Mouse (Mus musculus): ENCODE data around the gene Prkca. TPM values are rescaled to one million over a fixed set of nuclear protein-coding genes. Genes with fewer than 3 reads are reported as not detected.

The Prkca gene
- polyA plus RNA-seq, 1 experiment from 2014 or later = 9.7 TPM

DNA sequence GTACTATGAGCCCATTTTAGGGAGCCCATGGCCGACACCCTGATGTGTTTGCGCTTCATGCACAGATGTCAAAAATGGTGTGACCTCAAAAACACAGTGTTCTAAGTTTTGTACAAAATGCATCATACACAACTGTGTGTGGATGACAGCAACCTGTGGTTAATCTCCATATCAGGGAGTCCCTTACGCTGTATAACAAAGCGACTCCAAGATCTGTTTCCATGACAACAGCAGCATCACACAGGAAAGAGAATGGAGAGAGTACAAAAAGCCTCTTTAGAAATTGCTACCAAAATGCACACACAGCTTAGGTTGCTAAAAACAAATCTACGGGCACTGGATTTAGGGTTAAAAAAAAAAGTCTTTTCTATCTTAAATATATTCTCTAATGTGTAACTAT lies 171.8 kb downstream of the Prkca start:
- 87% methylated on average over 5 of the region's 5 CpGs for WGBS
- no peaks in the 10 kb centered on the region for H3K27me3 ChIP-seq
- no peak overlapping the region for H3K4me3 ChIP-seq (replicated peaks)
- H3K9ac ChIP-seq = no peak overlapping the region
- no peak for ATAC-seq (ENCODE audit: insufficient number of reproducible peaks, low FRiP score, low TSS enrichment, low read depth)
- no peaks in the 10 kb centered on the region for H3K36me3 ChIP-seq
- H3K4me2 ChIP-seq (replicated peaks) = no peak overlapping the region
- H3K9me3 ChIP-seq (replicated peaks) = no peaks in the 10 kb centered on the region
- H3K4me1 ChIP-seq = 0 out of 2 replicates have a peak, but pooled peaks cover 6% of the 10 kb centered on the region
- no peak overlapping the region for H3K27ac ChIP-seq (replicated peaks)

DNA sequence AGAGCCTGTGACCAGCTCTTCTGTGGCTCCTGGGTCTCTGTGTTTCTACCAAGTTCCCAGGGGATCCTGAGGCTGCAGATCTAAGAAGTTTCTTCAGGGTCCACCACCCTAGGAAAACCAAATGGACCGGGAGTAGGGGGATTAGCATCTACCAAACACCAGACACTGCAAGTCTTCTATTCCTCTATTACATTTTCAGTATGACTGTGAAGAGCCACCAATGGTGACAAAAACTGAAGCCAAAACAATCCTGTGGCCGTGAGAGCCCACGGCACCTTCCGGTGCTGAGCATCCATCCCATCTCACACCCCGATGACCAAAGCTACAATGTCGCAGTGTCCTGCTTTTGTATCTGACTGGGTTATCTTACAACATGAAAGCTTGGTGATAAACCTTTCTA lies 172.5 kb downstream of the Prkca start:
- ATAC-seq (ENCODE audit: insufficient number of reproducible peaks, low FRiP score, low TSS enrichment, low read depth) = no peak
- no peak overlapping the region for H3K4me3 ChIP-seq (replicated peaks)
- 94% methylated on average over 6 of the region's 6 CpGs for WGBS
- no peak overlapping the region for H3K9ac ChIP-seq
- H3K4me2 ChIP-seq (replicated peaks) = no peak overlapping the region
- H3K9me3 ChIP-seq (replicated peaks) = no peaks in the 10 kb centered on the region
- H3K36me3 ChIP-seq = no peaks in the 10 kb centered on the region
- no peaks in the 10 kb centered on the region for H3K27me3 ChIP-seq
- H3K27ac ChIP-seq (replicated peaks) = no peak overlapping the region
- 0 out of 2 replicates have a peak, but pooled peaks cover 6% of the 10 kb centered on the region for H3K4me1 ChIP-seq

DNA sequence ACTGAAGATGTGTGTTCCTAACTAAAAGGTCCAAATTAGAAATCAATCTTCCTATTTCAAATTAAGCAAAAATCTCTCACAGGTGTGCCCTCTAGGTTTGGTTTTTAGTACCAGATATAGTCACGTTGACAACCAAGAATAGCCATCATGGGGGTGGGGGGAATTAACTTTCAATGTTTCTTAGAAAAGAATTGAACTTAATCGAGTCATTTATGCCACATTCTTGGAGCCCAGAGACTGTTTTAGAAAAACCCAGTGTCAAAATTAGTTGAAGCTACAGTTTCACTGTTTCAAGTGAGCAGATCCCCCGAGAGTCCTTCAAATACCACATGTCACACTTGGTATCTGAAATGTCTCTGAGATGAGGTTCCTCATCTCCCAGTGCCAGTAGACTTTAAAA lies 173.6 kb downstream of the Prkca start:
- H3K9ac ChIP-seq = no peak overlapping the region
- WGBS = 77% methylated on average over 3 of the region's 3 CpGs
- no peaks in the 10 kb centered on the region for H3K27me3 ChIP-seq
- no peak overlapping the region for H3K4me3 ChIP-seq (replicated peaks)
- no peak overlapping the region for H3K4me2 ChIP-seq (replicated peaks)
- H3K27ac ChIP-seq (replicated peaks) = no peak overlapping the region
- H3K4me1 ChIP-seq = peaks cover 13% of the 10 kb centered on the region
- no peaks in the 10 kb centered on the region for H3K36me3 ChIP-seq
- no peak for ATAC-seq (ENCODE audit: insufficient number of reproducible peaks, low FRiP score, low TSS enrichment, low read depth)
- no peaks in the 10 kb centered on the region for H3K9me3 ChIP-seq (replicated peaks)

DNA sequence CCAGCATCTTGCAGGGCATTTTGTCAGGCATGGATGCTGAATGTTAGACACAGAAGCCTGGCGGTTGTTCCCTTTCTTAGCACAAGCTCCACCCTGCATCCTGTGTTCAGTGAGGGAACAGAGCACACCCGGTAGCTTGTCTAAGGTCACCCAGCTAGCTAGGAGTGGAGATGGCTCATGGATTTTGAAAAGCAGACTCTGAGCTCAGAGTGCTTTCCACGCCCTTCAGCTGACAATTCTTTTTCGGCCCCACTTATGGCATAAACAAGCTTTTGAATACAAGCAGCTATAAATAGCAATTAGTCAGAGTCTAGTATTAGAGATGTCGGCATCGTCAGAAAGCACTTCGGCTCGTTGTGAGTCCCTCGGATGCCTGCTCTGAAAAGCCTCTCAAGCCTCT lies 178.0 kb downstream of the Prkca start:
- 48% methylated on average over 9 of the region's 9 CpGs for WGBS
- ATAC-seq (ENCODE audit: insufficient number of reproducible peaks, low FRiP score, low TSS enrichment, low read depth) = no peak

DNA sequence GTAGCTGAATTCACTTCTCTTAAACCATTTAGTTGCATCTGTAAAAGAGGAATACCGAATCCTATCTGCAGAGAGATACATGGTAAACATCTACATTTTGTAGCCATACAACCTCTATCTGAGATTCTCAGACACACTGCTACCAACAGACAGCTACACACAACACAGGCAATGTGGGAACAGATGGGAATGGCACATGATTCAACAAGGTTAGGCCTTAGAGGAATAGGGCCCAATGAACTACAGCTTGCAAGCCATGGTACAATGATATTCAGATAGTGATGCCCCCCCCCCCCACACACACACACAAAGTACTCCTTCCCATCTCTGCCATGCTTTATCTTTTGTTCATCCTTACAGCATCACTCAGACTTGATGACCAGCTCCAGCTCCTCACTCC lies 181.1 kb downstream of the Prkca start:
- no peaks in the 10 kb centered on the region for H3K27me3 ChIP-seq
- 89% methylated on average over 1 of the region's 1 CpGs for WGBS

More for the DNA sequence above, 178.0 kb downstream of the Prkca start:
- Histone ChIP-seq H3K27ac (replicated peaks) (no peak overlapping the region), H3K4me1 (peaks cover 13% of the 10 kb centered on the region), H3K4me2 (replicated peaks) (no peak overlapping the region), H3K9me3 (replicated peaks) (no peaks in the 10 kb centered on the region), H3K27me3 (no peaks in the 10 kb centered on the region), H3K9ac (no peak overlapping the region), H3K36me3 (no peaks in the 10 kb centered on the region), H3K4me3 (replicated peaks) (no peak overlapping the region)

DNA sequence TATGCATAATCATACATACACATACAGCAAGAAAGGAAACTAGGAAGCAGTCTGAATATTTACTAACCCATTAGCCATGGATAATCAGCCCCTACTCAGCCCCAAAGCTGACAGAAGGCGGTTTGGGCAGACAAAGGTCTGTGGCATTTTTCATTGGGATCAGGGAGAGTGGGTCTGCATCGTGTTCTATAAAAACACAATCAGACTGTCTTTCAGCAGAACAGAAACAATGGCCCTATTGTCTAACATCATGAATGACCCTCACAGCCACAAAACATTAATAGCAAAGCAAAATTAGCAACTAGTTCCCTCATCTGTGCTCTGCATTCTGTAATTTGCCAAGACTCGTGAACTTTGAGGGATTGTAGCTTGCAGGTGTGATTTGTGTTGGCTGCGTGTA lies 181.6 kb downstream of the Prkca start:
- no peak overlapping the region for H3K27ac ChIP-seq (replicated peaks)
- WGBS = 55% methylated on average over 4 of the region's 4 CpGs
- H3K4me2 ChIP-seq (replicated peaks) = no peak overlapping the region
- no peak for ATAC-seq (ENCODE audit: insufficient number of reproducible peaks, low FRiP score, low TSS enrichment, low read depth)
- no peaks in the 10 kb centered on the region for H3K27me3 ChIP-seq
- no peaks in the 10 kb centered on the region for H3K9me3 ChIP-seq (replicated peaks)
- no peak overlapping the region for H3K9ac ChIP-seq
- no peaks in the 10 kb centered on the region for H3K36me3 ChIP-seq
- H3K4me3 ChIP-seq (replicated peaks) = no peak overlapping the region
- peaks cover 7% of the 10 kb centered on the region for H3K4me1 ChIP-seq

More for the DNA sequence above, 181.1 kb downstream of the Prkca start:
- Histone ChIP-seq H3K4me3 (replicated peaks) (no peak overlapping the region), H3K36me3 (no peaks in the 10 kb centered on the region), H3K4me1 (peaks cover 7% of the 10 kb centered on the region), H3K27ac (replicated peaks) (no peak overlapping the region), H3K9ac (no peak overlapping the region), H3K4me2 (replicated peaks) (no peak overlapping the region), H3K9me3 (replicated peaks) (no peaks in the 10 kb centered on the region)
- no peak for ATAC-seq (ENCODE audit: insufficient number of reproducible peaks, low FRiP score, low TSS enrichment, low read depth)

DNA sequence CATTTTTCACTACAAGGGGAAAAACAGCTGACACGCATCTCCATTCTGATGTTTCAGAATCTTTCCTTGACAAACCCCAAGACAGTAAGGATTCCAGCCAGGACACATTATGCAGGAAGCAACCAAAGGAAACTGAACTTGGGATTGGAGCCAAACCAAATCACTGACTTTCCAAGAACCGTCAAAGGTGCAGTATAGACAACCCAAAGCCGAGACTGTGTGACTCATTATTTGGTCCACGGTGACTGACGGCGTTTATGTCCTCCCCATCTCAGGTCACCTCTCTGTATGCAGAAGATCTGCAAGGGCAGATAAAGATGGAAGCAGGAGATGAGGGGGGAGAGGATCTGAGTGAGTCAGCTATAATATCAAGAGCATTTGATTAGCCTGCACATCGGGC lies 183.7 kb downstream of the Prkca start:
- H3K4me3 ChIP-seq (replicated peaks) = no peak overlapping the region
- H3K36me3 ChIP-seq = no peaks in the 10 kb centered on the region
- H3K27me3 ChIP-seq = no peaks in the 10 kb centered on the region
- no peak overlapping the region for H3K4me2 ChIP-seq (replicated peaks)
- H3K27ac ChIP-seq (replicated peaks) = no peak overlapping the region
- no peaks in the 10 kb centered on the region for H3K9me3 ChIP-seq (replicated peaks)
- no peaks in the 10 kb centered on the region for H3K4me1 ChIP-seq
- no peak for ATAC-seq (ENCODE audit: insufficient number of reproducible peaks, low FRiP score, low TSS enrichment, low read depth)
- 81% methylated on average over 7 of the region's 7 CpGs for WGBS
- H3K9ac ChIP-seq = no peak overlapping the region

DNA sequence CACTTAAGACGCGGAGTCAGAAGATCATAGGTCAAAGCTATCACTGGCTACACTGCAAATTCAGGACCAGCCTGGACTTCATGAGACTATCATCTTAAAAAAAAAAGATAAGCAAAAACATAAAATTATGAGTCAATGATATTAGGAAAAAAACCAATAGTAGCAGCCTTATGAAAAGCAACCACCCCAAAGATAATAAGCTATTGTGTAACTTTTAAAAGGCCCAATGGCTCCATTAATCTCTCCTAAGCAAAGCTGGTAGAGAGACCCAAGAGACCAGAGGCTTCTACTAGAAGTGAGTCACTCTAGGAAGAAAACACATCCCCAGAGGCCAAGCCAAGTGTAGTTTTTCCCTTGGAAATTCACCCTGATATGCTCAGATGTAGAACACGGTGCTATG lies 185.7 kb downstream of the Prkca start:
- ATAC-seq (ENCODE audit: insufficient number of reproducible peaks, low FRiP score, low TSS enrichment, low read depth) = no peak

DNA sequence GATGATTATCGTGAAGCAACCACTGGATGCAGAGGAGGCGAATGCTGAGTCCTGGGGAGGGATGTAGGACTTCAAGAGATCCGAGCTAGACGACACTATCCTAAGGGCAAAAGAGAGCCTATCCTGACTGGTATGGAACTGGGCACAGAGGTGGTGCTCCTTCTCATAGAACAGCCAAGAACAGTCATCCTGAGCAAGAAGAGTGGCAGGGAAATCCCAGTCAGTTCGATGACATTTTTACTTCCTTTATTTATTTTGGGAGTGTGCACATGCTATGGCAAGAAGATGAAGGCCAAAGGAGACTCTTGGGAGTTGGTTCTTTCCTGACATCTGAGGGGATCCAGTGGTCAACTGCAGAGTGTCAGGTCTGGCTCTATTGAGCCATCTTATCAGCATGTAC lies 186.7 kb downstream of the Prkca start:
- no peak for ATAC-seq (ENCODE audit: insufficient number of reproducible peaks, low FRiP score, low TSS enrichment, low read depth)

More for the DNA sequence above, 185.7 kb downstream of the Prkca start:
- Histone ChIP-seq H3K4me1 (peaks cover 3% of the 10 kb centered on the region; the same call in 1 of the 2 replicates), H3K4me2 (replicated peaks) (no peak overlapping the region), H3K27ac (replicated peaks) (no peak overlapping the region), H3K27me3 (no peaks in the 10 kb centered on the region), H3K4me3 (replicated peaks) (no peak overlapping the region), H3K9ac (no peak overlapping the region), H3K36me3 (no peaks in the 10 kb centered on the region), H3K9me3 (replicated peaks) (no peaks in the 10 kb centered on the region)
- WGBS = 91% methylated on average over 3 of the region's 3 CpGs

DNA sequence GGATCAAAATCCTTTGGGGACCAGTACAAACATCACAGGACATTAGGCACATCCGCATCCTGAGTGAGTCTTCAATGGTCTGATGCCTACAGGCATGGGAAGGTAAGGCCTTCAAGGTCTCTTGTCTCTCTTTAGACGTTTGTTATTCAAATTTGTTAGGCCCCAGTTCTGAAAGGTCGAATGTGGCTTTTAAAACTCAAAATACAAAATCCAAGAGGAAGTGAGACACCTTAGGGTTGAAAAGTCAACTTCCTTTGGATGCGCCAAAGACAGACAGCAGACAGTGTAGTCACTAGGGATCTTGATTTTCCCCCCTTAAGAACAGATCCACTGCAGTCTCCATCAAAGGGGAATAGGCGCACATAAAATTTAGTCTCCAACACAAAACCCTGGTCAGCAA lies 187.6 kb downstream of the Prkca start:
- Histone ChIP-seq H3K27me3 (no peaks in the 10 kb centered on the region), H3K9me3 (replicated peaks) (no peaks in the 10 kb centered on the region), H3K27ac (replicated peaks) (no peak overlapping the region), H3K4me2 (replicated peaks) (no peak overlapping the region), H3K4me3 (replicated peaks) (no peak overlapping the region), H3K9ac (no peak overlapping the region), H3K4me1 (peaks cover 9% of the 10 kb centered on the region; the same call in 1 of the 2 replicates), H3K36me3 (no peaks in the 10 kb centered on the region)
- no peak for ATAC-seq (ENCODE audit: insufficient number of reproducible peaks, low FRiP score, low TSS enrichment, low read depth)
- WGBS = 76% methylated on average over 5 of the region's 5 CpGs

More for the DNA sequence above, 186.7 kb downstream of the Prkca start:
- Histone ChIP-seq H3K9me3 (replicated peaks) (no peaks in the 10 kb centered on the region), H3K9ac (no peak overlapping the region), H3K4me3 (replicated peaks) (no peak overlapping the region), H3K4me2 (replicated peaks) (no peak overlapping the region), H3K36me3 (no peaks in the 10 kb centered on the region), H3K4me1 (peaks cover 3% of the 10 kb centered on the region; the same call in 1 of the 2 replicates), H3K27me3 (no peaks in the 10 kb centered on the region), H3K27ac (replicated peaks) (no peak overlapping the region)
- 89% methylated on average over 5 of the region's 5 CpGs for WGBS

DNA sequence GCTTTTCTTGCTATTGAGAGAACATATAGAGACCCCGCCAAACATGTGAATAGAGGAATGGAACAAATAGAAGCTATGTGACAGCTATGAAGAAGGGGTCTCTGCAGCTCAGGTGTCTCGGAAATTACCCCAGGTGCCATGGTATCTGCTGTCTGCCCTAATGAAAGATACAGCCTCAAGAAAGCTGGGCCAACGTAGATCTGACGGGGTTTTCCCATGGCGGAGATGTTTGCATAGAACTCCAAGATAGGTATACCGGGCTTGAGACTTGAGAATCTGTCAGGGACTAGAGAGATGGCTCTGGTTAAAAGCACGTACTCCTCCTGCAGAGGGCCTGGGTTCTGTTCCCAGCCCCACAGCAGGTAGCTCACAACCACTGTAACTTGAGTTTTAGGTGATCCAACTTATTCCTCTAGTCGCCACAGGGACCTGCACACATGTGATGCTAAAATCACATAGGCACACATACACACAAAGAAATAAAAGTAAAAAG lies 188.6 kb downstream of the Prkca start:
- H3K9ac ChIP-seq = no peak overlapping the region
- H3K4me3 ChIP-seq (replicated peaks) = no peak overlapping the region
- no peak overlapping the region for H3K4me2 ChIP-seq (replicated peaks)
- H3K27ac ChIP-seq (replicated peaks) = no peak overlapping the region
- no peaks in the 10 kb centered on the region for H3K27me3 ChIP-seq
- WGBS = 93% methylated on average over 8 of the region's 8 CpGs
- no peak for ATAC-seq (ENCODE audit: insufficient number of reproducible peaks, low FRiP score, low TSS enrichment, low read depth)
- peaks cover 16% of the 10 kb centered on the region for H3K4me1 ChIP-seq
- H3K9me3 ChIP-seq (replicated peaks) = no peaks in the 10 kb centered on the region
- H3K36me3 ChIP-seq = no peaks in the 10 kb centered on the region
